Mouse (Mus musculus): ENCODE results near the gene Ubald2.

GRCm38 (mm10) chr11:116388841-116389480 is 44.9 kb upstream of the Ubald2 start:
- TF ChIP-seq CHD1 (IDR thresholded peaks at IDR 0.05; ENCODE audit: low read depth, low read length) (no peak), UBTF (IDR thresholded peaks at IDR 0.05; ENCODE audit: borderline replicate concordance, insufficient read depth, low read depth, low read length) (no peak), CTCF (IDR thresholded peaks at IDR 0.05 in 2 of 3, conservative IDR thresholded peaks at IDR 0.05 in 1 of 3; ENCODE audit: control insufficient read depth in 1 of 3, insufficient read depth in 1 of 3, low read depth in 2 of 3, low read length in 3 of 3, poor library complexity in 1 of 3, severe bottlenecking in 1 of 3) (no peak), MYB (IDR thresholded peaks at IDR 0.05; ENCODE audit: low read depth, low read length) (no peak), USF1 (IDR thresholded peaks at IDR 0.05; ENCODE audit: low read depth, low read length) (no peak), GATA1 (IDR thresholded peaks at IDR 0.05; ENCODE audit: low read depth, low read length) (no peak), MAFK (IDR thresholded peaks at IDR 0.05; ENCODE audit: borderline replicate concordance, low read depth, low read length) (no peak), TCF12 (IDR thresholded peaks at IDR 0.05; ENCODE audit: low read depth, low read length) (no peak), EP300 (IDR thresholded peaks at IDR 0.05; ENCODE audit: low read depth in 1 of 2, low read length in 2 of 2) (no peak)
